Mouse (Mus musculus): ENCODE measurements around the gene Atp6v0b.

Gene Atp6v0b

DNA sequence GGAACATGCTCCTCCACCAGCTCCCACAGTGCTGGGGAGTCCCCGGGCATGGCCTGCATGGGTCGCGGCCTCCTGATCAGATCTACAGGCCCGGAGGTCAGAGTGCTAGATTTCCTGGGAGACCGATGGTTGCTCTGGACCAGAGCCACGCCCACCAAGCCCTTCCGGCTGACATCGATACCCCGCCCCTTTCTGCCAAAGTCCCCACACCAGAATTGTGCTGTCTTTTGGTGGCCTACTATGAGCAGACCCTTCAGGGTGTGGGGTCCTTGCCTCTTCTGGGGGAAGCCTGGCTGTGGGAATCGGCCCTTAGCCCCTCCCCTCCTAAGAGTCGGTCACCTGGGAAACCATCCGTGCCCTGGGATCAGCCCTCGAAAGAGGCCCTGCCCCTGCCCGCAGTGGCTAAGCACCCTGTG is 14.7 kb downstream of the Atp6v0b start, which contains the start of gene Ccdc24:
TSS of gene Ccdc24 (minus strand) at position 87 of the 416 bp plus-strand sequence.
- no peak for DNase-seq (ENCODE audit: extremely low read depth, low read depth)

DNA sequence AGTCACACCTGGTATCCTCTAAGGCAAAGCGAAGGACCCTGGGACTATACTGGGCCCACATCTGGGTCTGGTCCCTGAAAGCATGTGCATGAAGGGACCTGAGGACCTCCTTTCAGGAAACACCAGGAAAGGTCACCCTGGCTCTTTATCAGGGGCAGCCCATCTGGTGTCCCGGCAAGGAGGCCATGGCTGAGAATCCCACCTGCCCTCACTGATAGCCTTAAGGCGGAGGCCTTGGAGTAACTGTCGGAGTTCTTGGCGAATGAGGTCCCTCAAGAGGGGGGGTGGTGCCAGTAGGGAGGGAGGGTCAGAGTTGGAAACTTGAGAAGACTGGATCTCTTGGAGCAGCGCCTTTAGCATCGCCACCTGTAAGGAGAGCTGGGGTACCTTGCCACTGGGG is 15.3 kb downstream of the Atp6v0b start:
- no peak for DNase-seq (ENCODE audit: extremely low read depth, low read depth)

DNA sequence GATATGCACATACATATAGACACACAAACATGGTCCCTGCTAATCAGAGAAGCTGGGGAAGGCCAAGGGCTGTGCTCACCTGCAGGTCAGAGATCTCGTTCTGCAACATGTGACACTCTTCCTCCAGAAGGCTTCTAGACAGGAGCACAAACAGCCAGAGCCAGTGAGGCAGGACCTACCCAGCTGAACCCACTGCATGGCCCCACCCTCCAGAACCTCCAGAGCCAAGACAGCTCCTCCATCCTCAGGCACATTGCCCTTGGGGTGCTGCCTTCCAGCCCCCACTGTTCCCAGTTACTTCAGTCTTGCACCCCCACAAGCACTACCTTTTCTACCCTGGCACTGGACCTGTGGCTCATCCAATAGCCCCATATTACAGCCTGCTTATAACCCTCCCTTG is 16.7 kb downstream of the Atp6v0b start:
- no peak for DNase-seq (ENCODE audit: extremely low read depth, low read depth)

DNA sequence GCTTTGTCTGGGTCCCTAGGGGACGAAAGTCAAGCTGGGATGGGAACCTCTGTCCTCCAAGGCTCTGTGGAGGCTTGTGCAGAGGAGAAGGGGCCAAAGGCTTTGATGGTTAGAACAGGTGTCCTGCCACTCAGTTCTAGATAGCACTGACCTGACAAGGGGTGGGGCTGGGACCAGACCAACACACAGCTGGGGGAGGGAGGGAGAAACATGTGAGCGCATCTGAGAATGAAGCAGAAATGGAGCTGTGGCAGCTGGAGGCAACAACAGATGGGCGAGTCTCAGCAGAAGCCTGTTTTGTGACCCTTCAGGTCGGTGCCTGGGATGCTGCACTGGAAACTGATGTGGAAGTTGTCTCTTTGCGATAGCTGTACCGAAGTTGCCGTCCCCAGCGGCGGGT is 17.8 kb downstream of the Atp6v0b start:
- DNase-seq (ENCODE audit: extremely low read depth, low read depth) = no peak

- no peak for DNase-seq (ENCODE audit: extremely low read depth, low read depth)
Observed at GRCm38 (mm10) chr4:117867823-117868222, 19.3 kb downstream of the Atp6v0b start.

DNA sequence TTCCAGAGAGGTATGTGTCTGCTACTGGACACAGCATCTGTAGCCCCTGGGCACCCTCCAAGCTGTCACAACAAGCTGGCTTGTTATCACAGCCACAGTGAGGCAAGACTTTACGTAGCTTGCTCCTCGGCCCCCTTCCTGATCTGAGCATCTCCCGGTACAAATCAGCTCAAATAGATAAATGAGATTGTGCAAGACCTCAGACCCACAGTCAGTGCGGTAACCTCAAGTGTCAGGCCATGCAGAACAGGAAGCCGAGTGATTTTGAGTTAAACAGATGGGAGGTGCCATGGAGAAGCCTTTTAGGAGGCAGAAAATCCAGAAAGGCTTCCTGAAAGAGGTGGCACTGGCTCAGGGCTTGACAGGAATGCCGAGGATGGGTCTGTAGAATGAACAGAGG is 20.1 kb downstream of the Atp6v0b start:
- no peak for DNase-seq (ENCODE audit: extremely low read depth, low read depth)

- DNase-seq (ENCODE audit: extremely low read depth, low read depth) = no peak
Observed at GRCm38 (mm10) chr4:117866083-117866482, 21.1 kb downstream of the Atp6v0b start.

DNA sequence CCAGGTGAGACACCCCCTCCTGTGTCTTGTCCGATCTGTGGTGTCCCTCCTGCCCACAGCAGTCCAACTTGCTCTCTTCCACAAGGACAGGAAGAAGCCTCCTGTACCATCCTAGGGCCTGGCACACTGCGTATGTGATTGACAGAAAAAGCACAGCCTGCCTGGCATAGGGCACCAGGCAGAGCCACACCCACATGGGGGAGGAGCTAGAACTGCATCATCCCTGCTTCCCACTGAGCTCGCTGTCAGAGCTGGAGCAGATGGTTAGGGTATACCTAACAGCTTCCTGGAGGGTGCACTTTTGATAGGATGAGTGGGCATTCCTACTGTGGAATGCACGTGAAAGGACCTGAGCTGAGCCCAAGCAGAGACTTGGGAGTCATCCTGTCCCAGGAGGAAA is 24.3 kb downstream of the Atp6v0b start:
- no peak for DNase-seq (ENCODE audit: extremely low read depth, low read depth)

- DNase-seq (ENCODE audit: extremely low read depth, low read depth) = no peak
Observed at GRCm38 (mm10) chr4:117860570-117860969, 26.6 kb downstream of the Atp6v0b start.

DNA sequence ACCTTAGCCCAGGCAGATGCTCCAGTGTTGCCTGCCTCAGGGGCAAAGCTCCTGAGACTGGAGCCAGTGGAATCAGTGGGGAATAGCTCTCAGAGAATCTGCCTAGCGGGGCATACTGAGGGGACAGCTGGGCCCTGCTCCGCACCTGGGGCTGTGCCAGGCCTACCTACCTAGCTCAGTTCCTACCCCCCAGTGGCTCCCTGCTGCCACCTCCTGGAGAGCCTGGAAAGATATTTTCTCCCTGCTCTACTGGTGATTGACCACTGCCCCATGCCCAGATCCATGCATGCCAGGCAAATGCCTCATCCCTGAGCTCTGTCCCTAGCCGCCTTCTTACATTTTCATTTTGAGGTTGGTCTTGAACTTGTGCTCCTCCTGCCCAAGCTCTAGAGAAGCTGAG is 28.3 kb downstream of the Atp6v0b start:
- no peak for DNase-seq (ENCODE audit: extremely low read depth, low read depth)

DNA sequence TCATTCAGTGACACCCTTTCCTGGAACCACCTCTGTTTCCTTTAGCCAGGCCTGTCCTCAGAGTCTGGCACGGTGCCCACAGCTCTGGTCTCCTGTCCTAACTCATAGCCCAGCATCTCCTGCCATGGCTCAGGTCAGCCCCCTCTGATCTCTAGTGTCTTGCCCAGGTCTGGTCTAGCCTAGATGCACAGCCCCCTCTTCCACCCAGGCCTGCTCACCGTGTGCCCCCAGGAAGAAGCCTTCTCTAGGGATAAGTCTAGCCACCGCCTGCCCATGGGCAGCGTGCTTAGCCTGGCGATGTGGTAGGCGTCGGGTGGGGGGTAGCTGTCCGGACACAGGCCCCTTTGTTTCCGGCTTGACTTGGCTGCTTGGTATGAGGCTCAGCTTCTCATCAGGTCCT is 32.0 kb downstream of the Atp6v0b start:
- DNase-seq (ENCODE audit: extremely low read depth, low read depth) = no peak

DNA sequence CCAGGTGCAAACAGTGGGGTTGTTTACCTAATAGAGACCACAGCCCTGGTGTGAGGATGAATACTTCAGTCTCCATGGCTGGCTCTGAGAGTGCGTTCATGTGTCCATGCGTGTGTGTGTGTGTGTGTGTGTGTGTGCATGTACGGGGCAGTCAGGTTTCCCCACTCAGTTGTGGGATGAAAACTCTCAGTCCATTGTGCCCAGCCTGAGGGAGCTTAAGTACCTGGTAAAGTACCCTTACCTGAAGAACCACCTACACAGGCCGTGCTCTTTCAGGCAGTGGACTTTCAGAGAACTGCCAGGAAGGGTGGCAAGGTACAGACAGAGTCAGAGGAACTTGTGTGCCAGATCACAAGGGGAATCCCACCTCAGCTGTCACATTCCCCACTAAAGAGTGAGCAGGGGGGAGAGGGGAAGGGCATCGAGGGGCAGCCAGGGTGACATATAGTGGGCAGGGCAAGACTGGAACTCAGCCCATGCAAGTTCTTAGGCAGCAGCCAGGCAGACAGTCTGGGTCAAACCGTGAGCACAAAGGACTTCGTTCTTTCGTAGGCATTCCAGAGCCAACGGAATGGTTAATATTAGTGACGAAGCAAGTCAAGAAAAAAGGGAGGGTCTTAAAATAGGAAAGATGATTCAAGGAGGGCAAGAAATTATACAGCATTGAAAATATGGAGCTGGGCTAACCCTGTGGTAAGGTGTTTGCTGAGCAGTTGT is 34.8 kb downstream of the Atp6v0b start:
- no peak for DNase-seq (ENCODE audit: extremely low read depth, low read depth)

- no peak for DNase-seq (ENCODE audit: extremely low read depth, low read depth)
Observed at GRCm38 (mm10) chr4:117850871-117851270, 36.3 kb downstream of the Atp6v0b start.

DNA sequence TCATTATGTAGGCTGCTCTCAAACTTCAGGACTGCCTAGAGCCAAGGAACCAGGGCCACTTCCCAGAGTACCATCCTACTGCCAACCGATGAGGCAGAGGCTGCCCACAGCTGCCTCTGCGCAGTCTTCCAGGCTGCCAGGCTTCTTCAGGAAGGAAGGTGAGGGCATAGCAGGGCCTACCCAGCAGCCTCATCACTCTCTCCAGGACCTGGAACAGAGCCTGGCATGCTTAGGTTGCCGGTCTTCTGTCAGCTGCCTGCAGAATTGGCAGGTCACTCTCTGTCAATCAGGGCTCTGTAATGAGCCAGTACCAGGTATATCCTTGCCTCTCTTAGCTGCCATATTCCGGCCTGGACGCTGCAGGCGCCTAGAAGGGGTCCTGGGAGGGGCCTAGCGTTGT is 37.0 kb downstream of the Atp6v0b start:
- no peak for DNase-seq (ENCODE audit: extremely low read depth, low read depth)

DNA sequence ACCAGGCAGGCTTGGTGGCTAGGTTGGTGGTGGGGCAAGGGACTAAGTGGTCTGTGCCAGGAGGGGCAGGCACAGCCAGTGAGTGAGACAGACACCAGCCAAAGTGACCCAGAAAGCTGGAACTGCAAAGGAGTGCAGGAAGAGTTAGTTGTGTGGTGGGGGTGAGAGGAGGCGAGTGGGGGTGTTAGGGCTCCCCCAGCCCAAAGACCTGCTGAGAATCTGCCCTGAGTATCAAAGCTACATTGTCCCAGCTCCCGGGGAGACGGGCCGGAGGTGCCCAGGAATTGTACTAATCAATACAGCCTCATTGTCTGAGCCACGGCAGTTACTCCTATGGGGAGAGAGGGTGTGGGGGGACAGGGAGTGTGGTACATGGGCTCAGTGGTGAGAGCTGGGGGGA is 37.6 kb downstream of the Atp6v0b start:
- no peak for DNase-seq (ENCODE audit: extremely low read depth, low read depth)

DNA sequence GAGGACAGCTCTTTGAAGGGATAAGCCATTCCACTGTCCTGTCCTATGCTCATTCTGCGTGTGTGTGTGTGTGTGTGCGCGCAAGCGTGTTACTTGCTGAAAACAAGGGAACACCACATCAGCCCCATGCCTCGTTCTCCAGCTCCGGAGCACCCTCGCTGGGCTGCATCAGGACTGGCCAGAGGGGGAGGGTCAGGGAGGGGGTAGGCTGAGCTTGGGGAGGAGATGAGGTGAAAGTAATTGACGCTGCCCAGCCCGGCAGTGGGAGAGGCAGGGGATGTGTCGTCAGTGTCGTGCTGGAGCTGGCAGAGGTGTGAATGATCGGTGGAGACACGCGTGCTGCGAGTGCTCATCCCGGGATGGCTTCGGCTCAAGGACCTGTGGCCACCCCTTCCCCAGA is 38.1 kb downstream of the Atp6v0b start:
- DNase-seq (ENCODE audit: extremely low read depth, low read depth) = no peak

- no peak for DNase-seq (ENCODE audit: extremely low read depth, low read depth)
Observed at GRCm38 (mm10) chr4:117847011-117847410, 40.1 kb downstream of the Atp6v0b start.

GRCm38 (mm10) chr4:117846261-117846660 is 40.9 kb downstream of the Atp6v0b start:
- DNase-seq (ENCODE audit: extremely low read depth, low read depth) = no peak

DNA sequence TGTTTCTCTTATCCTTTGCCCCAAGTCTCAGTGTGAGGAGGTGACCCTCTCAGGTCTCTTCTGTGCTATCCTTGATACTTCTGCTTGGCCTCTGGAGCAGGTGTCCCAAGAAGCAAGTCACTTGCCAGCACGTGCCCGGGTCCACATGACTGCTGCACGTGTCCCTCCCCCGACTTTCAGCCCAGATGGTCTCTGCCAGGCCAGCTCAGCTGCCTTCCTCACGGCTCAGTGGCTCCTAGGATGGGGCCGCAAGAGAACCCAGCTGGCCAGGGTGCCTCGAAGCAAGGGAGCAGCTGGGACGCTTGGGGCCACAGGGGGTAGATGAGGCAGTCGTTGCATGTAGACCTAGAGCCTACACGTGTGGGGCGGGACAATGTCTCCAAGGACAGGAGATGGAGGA is 41.8 kb downstream of the Atp6v0b start:
- no peak for DNase-seq (ENCODE audit: extremely low read depth, low read depth)

- DNase-seq (ENCODE audit: extremely low read depth, low read depth) = no peak
Observed at GRCm38 (mm10) chr4:117844467-117844866, 42.7 kb downstream of the Atp6v0b start.

DNA sequence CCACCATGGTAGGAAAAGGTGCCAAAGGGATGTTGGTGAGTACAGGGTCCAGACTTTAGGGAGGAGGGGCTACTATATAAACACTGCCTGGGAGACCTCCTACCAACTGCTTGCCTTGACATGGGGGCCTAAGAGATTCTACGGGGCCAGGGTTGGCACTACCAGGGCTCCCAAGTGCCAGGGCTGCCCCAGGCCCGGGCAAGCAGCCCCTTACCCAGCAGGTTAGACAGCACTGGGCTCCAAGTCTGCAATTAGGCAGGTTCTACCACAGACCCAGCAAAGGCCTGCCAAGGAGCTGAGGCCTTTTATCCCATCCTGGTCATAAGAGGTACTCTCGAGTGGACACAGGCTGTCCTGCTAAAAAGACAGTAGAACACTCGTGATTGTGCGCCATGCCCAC is 44.0 kb downstream of the Atp6v0b start:
- no peak for DNase-seq (ENCODE audit: extremely low read depth, low read depth)

- DNase-seq (ENCODE audit: extremely low read depth, low read depth) = no peak
Observed at GRCm38 (mm10) chr4:117841566-117841965, 45.6 kb downstream of the Atp6v0b start.

GRCm38 (mm10) chr4:117840821-117841220 is 46.3 kb downstream of the Atp6v0b start:
- no peak for DNase-seq (ENCODE audit: extremely low read depth, low read depth)

DNA sequence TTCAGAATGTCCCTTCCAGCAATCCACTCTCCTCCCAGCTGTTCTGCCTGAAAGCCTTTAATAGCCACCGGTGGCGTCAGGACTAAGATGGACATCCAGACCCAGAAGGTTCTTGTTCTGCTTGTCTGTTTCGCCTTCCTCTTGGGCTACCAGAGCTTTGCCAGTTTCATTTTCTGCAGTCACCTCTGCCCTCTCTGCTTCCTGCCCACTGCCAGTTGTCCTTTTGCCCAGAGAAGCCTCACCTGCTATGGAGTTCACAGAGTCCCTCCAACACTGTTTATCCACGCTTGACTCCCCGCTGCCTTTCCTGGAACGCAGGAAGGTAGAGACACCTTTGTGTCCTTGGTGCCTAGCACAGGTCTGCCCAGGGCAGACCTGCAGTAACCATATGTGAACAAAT is 47.8 kb downstream of the Atp6v0b start:
- DNase-seq (ENCODE audit: extremely low read depth, low read depth) = no peak

Measured in MEL-GATA-1-ER (cell line).